Mouse (Mus musculus) frontal cortex, adult 2 months (tissue): ENCODE data around the gene Vmn1r224. TPM values are rescaled to one million over a fixed set of nuclear protein-coding genes. Genes with fewer than 3 reads are reported as not detected.

Experiments used
- DNase-seq, 2 experiments: peaks; one replicate each; pipeline ENCODE4 v3.0.0; 2022; ENCODE audit warnings: low spot score in 1 of 2; ENCODE audit errors: extremely low spot score in 1 of 2
- polyA plus RNA-seq: library from polyadenylated mRNA; depleted of rRNA; stranded (reverse); fragments of >200 nt; gene quantifications from 2 replicates; pipeline ENCODE4 v1.2.3, GENCODE M21; 2012; rRNA removed

Gene Vmn1r224
- polyA plus RNA-seq: not detected in 2 replicates

GRCm38 (mm10) chr17:20413846-20414245 lies at the start of gene Vmn1r224:
Gene Vmn1r224, plus strand, starts transcription at chr17:20414146.
- no peak for DNase-seq

- no peak for DNase-seq
Observed at GRCm38 (mm10) chr17:20399105-20399504, 14.8 kb upstream of the Vmn1r224 start.

- DNase-seq: no peak
Observed at GRCm38 (mm10) chr17:20439263-20439662, 25.3 kb downstream of the Vmn1r224 start.

GRCm38 (mm10) chr17:20473311-20473710 lies 59.4 kb downstream of the Vmn1r224 start:
- no peak for DNase-seq

Other genes starting within 250 kb of the Vmn1r224 start
- not detected in 2 replicates for gene Fpr-rs6, start 231.0 kb upstream of the Vmn1r224 start, polyA plus RNA-seq
- gene Vmn2r105, start 179.1 kb upstream of the Vmn1r224 start, polyA plus RNA-seq: not detected in 2 replicates
- not detected in 2 replicates for gene Vmn2r106, start 128.6 kb upstream of the Vmn1r224 start, polyA plus RNA-seq
- gene Vmn2r107, start 68.9 kb upstream of the Vmn1r224 start, polyA plus RNA-seq: not detected in 2 replicates
- not detected in 2 replicates for gene Vmn2r108, start 67.2 kb downstream of the Vmn1r224 start, polyA plus RNA-seq
- not detected in 2 replicates for gene Vmn1r225, start 84.0 kb downstream of the Vmn1r224 start, polyA plus RNA-seq
- not detected in 2 replicates for gene Vmn2r109, start 150.6 kb downstream of the Vmn1r224 start, polyA plus RNA-seq
- gene Vmn2r110, start 182.3 kb downstream of the Vmn1r224 start, polyA plus RNA-seq: not detected in 2 replicates
- gene Fpr-rs3, start 210.7 kb downstream of the Vmn1r224 start, polyA plus RNA-seq: not detected in 2 replicates